Mouse (Mus musculus): ENCODE data around the gene Gm38100. TPM values are rescaled to one million over a fixed set of nuclear protein-coding genes. Genes with fewer than 3 reads are reported as not detected.

Gm38100 gene
- not detected for total RNA-seq (2021)

GRCm38 (mm10) chr1:175920029-175920428 is at the start of gene Gm38100:
Gene Gm38100 (plus strand): TSS chr1:175920329.
- no peak for DNase-seq

DNA sequence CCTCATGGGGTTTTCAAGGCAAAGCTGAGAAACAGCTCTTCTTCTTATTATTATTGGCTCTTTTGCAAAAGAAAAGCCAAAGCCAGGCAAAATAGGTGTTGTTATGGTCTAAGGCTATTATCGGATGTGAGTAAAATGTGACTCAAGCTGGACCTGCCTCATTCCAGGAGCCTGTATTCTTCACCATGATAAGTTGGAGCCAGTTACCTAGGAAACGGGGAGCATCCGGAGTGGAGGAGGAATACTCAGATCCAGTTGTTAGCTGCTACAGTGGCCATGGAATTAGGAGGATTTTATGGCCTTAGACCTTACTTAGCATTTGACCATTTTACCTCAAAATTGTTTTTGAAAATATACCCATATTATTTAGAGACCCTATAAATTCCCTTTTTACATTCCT is 49.4 kb upstream of the Gm38100 start:
- no peak for DNase-seq

DNA sequence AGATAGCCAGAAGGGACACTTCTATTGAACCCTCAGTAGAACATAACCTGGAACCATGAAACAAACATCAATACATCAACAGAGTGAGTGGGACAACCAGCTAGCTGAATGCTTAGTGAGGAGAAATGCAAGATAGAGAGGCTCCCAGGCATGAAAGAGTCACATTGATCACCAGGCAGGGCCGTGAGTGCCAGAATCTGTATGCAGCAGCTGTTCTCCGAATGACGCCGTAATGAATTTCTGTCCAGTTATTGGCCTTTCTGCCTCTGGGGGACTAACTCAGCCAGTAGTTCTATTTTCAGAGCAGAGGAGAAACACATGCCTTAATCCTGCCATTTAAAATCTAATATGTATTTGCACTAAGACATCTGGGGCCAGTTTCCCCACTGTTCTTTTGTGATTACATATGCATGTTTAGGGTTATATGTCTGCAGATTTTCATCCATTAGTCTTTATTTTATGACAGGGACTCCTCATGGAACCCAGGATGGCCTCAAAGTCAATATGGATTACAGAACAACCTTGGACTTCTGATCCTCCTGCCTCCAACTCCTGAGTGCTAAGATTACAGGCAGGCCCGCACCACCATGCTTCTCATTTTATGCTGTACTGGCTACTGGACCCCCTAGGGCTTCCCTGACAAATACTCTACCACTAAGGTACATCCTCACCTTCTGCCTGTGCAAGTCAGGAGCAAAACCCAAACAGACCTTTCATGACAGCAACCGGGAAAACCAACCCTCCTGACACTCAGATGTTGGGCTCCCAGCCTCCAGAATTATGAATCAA is 47.9 kb upstream of the Gm38100 start:
- DNase-seq = no peak

- peak; percentile 88 to 89 for DNase-seq
Observed at GRCm38 (mm10) chr1:175880453-175881296, 39.5 kb upstream of the Gm38100 start, which contains the start of gene Exo1. Gene Exo1 (plus strand): TSS chr1:175880581.

GRCm38 (mm10) chr1:175883398-175883797 is 36.7 kb upstream of the Gm38100 start:
- DNase-seq = no peak

DNA sequence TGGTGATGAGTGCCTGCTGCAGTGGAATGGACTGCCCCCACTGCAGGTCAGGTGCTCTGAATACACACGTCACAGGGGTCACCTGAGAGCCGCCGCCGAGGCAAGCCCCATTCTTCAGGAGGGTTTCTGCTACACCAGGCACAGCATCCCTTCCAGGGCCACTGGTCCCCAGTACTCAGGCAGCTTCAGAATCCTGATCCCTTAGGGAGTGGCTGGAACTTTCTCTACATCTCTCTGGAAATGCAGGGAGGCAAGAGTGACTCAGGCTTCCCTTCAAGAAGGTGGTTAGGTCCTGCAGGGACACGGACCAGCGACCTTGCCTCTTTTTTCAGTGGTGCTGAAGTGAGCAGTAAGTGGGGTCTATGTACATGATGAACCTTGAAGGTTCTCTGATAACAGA is 26.9 kb upstream of the Gm38100 start:
- DNase-seq = no peak

DNA sequence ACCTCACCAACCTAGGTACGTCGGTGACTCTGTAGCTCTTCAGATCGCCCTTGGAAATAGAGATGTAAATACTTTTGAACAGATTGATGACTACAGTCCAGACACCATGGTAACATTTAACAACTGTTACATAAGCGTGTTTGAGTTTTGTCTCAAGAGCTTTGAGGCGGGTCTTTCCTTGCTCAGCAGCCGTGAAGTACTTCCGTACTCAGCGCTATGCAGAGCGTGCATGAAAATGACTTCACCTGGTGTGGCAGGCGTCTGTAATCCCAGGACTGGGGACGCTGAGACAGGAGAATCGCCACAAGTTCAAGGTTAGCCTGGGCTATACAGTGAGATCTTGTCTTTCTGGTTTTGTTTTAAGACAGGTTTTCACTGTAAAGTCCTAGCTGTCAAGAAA is 26.4 kb upstream of the Gm38100 start:
- no peak for DNase-seq

DNA sequence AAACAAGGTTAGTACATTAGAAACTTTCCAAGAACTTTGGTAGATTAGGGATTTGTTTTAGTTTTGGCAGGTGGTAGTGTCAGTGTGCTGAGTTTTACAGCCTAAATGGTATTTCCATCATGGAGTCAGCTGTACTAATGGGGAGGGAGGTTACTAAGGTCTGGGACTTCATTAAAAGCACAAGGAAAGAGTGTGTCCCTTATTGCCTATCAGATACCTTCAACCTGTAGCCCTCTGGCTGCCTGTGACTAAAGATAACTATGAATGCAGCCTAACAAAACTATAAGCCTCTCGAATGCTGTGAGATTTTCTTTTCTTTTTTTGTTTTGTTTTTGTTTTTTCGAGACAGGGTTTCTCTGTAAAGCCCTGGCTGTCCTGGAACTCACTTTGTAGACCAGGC is 8.9 kb upstream of the Gm38100 start:
- no peak for DNase-seq

GRCm38 (mm10) chr1:175912038-175912437 is 8.1 kb upstream of the Gm38100 start:
- no peak for DNase-seq

DNA sequence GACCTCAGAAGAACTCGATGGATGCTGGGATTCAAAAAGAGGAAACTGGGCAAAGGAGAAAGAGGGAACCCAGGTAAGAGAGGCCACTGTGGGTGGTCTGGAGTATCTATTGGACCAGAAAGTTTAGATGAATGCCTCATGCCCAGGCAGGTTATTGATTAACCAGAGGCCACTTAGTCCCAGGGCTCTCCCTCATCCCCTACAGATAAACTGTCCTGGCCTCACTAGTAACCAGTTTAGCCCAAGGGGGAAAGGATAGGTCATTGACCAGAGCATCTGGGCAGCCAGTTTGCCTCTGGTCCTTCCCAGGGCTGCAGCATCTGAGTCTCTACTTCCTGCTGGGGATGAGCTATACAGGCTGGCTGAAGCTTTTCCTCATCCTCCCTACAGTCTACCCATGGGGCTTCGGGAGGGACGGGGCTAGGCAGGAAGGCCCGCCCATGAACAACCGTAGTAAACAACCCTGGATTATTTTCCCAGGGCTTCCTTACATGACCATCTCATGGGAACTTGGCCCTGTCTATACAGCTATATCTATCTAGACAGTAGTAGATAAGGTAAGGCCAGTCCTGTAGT is 6.3 kb upstream of the Gm38100 start:
- no peak for DNase-seq

DNA sequence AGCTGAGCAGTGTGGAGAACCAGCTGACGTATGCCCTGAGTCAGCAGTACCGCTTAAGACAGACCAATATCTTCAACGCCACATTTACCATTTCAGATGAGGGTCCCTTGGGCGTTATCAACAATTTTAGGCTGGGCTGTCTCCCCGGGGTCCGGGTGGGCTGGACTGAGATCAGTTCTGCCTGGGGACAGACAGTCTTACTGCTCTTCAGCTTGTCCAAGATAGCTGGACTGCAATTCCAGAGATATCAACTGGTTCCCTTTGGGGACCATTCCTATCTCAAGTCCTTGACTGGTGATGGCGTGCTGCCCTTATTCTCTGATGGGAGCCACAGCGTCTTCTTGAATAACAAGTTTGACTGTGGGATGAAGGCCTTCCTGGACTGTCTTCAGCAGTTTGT is 962 bp downstream of the Gm38100 start:
- DNase-seq = no peak

DNA sequence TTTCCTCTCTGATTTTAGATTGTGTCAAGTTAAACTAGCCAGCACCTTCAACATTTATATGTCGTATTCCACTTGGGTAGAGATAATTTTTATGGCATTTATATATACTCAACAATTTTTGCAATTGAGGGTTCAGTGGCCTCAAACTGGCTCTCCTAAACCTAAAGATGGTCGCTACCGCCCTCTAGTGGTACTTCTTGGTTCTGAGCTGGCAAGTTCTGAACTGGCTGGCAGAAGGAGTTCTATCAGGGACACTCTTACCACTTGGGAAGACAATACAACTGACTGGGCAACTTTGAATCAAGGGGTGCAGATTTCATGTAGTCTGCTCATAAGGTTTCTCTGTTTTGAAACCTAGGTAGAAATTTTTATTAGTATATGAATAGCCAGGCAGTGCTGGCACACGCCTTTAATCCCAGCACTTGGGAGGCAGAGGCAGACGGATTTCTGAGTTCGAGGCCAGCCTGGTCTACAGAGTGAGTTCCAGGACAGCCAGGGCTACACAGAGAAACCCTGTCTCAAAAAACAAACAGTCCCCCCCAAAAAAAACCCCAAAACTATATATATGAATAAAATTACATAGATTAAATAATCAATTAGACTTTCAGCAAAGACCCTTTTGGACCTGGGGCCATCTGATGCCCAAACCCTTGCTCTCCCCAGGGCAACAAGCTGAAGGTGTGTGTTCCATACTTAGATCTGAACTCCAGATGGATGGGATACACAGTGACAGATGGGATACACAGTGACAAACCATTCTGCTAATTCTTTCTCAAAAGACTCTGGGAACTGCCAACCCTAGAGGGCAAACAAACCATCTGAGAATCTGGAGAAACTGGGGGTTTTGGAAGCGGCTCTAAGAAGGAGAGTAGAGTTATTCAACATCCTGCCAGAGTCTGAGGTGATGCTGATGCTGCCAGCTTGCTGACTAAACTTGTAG is 4.0 kb downstream of the Gm38100 start:
- peak; percentile 65 to 68 for DNase-seq

DNA sequence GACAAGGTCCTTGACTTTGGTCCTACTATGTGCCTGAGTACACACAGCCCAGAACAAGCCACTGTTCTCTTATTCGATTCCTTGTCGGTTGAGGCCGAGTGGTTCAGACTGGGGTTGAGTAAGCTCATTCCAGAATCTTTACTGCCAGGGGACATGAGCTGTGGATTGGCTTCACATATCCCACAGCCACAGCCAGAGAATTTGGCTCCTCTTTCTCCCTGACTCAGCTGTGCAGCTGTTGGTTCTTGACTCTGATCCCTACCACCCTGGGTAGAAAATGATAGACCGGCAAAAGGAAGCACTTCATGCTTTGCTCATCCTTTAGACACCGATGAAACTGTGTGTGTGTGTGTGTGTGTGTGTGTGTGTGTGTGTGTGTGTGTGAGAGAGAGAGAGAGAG is 11.3 kb downstream of the Gm38100 start:
- DNase-seq = no peak

DNA sequence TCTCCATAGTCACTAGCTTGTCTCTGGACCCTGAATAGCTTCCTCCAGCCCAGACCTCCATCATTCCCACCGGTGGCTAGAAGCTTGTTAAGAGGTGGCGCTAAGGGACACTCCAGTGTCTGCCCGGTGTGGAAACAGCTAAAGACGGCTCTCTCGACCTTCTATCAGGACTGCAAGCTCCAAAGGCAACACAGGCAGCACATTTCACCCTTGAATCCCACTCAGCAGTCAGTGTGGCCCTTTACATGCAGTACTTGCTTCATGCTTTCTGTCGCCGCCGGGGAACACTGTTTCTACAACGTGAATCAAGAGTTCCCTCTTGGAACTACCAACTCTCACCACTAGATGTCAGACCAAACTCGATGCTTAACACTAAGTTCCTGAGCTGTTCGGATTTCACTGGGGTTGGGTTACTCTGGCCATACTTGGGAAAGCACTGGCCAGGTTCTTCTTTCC is 16.2 kb downstream of the Gm38100 start:
- peak; percentile 32 to 53 for DNase-seq

DNA sequence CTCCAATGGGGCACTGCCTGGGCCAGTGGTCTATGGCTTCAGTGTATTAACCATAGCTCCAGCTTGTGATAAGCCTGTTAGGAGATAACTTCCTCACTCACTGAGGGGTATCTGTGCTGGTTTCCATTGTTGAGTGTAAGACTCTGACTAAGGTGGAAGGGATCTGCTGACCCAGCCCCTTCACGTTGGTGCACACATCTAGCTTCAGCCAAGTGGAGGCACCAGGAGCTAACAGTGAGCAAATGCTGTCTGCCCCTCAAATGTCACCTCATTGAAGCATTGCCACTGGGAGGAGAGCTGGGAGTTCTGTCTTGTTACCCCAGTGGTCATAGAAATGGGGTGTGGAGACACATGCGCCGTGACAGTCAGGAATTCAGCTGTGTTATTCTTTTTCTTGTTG is 18.6 kb downstream of the Gm38100 start:
- no peak for DNase-seq

DNA sequence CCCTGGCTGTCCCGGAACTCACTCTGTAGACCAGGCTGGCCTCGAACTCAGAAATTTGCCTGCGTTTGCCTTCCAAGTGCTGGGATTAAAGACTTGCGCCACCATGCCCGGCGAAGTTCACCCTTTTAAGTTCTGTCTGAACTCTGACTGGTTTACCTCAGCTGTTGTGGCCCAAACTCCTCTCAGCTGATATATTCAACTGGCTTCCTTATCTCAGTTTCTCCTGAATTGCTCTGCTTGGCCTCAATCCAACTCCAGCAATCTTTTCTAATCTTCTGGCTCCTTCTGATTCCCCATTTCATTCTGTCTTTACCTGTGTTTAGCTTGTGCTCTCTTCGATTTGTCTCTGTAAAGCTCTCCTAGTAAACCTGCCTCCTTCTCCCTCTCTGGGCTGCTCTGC is 23.0 kb downstream of the Gm38100 start:
- no peak for DNase-seq

DNA sequence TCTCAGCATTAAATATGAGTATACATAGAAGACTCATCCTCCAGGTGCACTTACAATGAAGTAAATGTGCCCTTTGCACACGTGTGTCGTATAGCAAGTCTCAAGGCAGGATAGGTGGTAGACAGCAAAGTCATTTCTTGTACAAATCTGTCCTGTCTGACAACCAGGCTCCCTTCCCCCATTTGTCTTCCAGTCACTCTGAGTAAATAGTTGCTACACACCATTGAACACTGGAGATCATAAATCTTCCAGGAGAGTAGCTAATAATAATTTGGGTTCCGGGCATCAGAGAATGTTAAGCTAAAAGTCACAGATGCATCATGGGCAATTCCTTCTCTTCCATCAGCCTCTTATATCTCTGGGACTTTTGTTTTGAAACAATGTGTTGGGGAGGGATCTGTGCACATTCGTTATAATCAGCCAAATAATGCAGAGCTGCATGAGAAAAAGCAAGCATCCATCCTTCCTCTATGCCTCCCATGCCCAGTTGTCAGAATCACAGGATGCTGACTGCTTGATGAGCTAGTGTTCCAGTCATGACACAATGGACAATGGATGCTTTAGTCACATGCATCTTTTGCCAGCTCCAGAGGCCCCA is 26.7 kb downstream of the Gm38100 start:
- DNase-seq = no peak

- DNase-seq = no peak
Observed at GRCm38 (mm10) chr1:175950421-175950820, 30.3 kb downstream of the Gm38100 start.

GRCm38 (mm10) chr1:175950851-175951250 is 30.7 kb downstream of the Gm38100 start:
- no peak for DNase-seq

DNA sequence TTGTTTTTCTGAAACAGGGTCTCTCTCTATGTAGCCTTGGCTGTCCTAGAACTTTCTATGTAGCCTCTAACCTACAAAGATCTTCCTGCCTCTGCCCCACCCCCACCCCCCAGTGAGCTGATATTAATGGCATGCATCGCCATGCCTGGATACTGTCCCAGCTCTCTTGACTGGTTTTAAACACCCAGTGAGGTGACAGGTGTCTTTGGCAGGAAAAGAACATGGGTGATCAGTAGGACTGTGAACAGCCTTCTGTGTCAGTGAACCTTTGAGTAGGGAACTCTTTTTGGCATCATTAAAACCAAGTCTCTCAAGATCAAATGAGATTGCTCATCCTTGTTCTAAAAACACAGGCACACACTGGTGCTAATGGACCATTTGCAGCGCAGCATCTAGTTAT is 41.7 kb downstream of the Gm38100 start:
- no peak for DNase-seq

DNA sequence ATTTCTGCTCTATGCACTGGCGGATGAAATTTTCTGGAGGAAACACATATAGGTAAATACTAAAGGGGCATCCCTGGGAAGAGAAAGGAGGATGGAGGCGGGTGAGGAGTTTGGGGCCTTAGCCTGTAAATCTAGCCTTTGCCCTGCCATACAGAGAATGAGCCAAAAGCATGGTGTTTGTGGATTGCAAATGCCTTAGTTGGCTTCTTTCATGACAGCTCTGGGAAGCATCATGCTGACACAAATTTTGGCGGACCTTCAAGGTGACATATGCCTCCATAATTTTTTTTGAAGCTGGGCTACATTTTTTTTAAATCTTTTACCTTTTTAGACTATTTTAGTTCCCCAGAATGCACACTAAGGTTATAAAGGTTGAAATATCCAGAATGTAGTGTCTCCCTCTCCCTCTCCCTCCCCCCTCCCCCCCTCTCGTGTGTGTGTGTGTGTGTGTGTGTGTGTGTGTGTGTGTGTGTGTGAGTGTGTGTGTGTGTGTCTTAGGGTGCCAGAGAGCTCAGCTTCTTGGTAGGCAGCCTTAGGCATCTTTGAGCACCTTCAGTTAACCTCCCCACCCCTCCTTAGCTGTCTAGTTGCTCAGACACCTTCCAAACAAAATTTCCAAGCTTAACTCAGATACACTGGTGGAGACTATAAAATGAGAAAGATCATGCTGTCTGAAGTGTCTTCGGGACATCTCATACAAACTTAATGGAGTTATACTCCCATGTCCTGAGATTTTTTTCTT is 47.0 kb downstream of the Gm38100 start:
- DNase-seq = peak in 1 of 2 experiments; percentile 3
